Mouse (Mus musculus): ENCODE measurements around the gene Crtc1.

Crtc1 gene

GRCm38 (mm10) chr8:70352657-70353151 lies 86.7 kb downstream of the Crtc1 start:
- peak in 1 of 2 experiments; percentile 87 for DNase-seq (ENCODE audit: inconsistent age in 2 of 2, low spot score in 1 of 2)

DNA sequence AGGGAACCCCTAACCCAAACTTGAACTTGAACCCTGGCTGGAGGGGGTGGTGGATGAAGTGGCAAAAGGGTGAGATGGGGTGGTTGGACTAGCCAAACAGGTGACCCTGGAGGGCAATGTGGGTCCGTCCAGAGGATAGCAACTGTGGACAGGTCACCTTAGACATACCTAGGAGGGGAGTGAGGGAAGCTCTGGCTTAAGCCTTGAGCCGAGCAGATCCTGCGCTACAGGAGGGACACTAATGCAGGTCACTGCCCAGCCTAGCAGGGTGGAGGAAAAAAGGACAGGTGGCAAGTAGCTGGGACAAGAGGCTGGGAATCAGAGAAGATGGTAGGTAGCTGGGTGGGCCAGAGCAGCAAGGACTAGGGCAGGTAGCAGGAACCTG lies 87.4 kb downstream of the Crtc1 start:
- DNase-seq (ENCODE audit: inconsistent age in 2 of 2, low spot score in 1 of 2): peak in 1 of 2 experiments; percentile 39

- DNase-seq (ENCODE audit: inconsistent age in 2 of 2, low spot score in 1 of 2): peak; percentile 36 to 78
These were observed 88.1 kb downstream of the Crtc1 start for GRCm38 (mm10) chr8:70351035-70351999.

DNA sequence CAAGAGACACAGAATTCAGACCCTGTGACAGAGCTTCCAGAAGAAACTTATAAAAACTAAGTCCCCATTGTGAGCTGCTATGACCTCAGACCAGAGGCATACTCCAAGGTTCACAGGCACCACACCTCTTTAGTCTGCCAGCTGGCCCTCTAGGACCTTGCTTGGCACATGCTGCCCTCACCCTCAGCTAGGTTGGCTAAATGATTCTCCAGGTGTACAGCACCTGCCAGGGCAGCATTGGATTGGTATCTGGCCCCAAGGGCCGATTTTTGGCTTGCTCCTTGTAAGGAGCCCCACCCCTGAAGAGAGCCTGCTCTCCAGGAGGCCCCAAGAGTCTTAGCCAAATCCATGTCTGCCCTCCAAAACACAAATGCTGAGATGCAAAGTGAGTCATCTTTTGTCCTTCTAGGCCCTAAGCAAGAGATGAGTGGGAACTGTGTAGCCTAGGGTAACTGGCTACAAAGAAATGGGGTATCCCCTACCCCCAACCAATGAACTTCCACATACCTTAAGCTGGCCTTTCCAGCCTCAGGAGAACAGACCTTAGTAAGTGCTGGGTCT lies 91.4 kb downstream of the Crtc1 start:
- DNase-seq (ENCODE audit: inconsistent age in 2 of 2, low spot score in 1 of 2): peak in 1 of 2 experiments; percentile 71

DNA sequence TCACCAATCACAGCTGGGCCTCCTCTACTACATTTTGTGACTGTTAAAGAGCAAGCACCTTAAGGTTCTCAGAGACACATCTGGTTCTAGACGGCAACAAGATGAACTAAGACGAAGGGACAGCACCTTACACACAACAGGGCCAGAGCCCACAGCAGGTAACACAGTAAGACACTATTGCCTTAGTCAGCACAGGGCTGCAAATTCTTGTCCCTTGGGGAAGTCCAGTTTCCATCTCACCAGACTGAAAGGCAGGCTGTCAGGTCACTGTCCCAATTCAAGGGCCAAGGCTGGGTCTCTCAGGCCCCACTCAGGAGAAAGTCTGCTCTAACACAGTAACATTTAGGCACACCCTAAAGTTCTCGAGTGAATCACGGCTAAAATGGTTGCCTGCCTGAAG lies 91.9 kb downstream of the Crtc1 start:
- no peak for DNase-seq (ENCODE audit: inconsistent age in 2 of 2, low spot score in 1 of 2)

GRCm38 (mm10) chr8:70344279-70344678 lies 95.1 kb downstream of the Crtc1 start:
- peak; percentile 56 to 63 for DNase-seq (ENCODE audit: inconsistent age in 2 of 2, low spot score in 1 of 2)

- peak in 1 of 2 experiments; percentile 73 for DNase-seq (ENCODE audit: inconsistent age in 2 of 2, low spot score in 1 of 2)
These were observed 95.7 kb downstream of the Crtc1 start for GRCm38 (mm10) chr8:70343696-70344095.

DNA sequence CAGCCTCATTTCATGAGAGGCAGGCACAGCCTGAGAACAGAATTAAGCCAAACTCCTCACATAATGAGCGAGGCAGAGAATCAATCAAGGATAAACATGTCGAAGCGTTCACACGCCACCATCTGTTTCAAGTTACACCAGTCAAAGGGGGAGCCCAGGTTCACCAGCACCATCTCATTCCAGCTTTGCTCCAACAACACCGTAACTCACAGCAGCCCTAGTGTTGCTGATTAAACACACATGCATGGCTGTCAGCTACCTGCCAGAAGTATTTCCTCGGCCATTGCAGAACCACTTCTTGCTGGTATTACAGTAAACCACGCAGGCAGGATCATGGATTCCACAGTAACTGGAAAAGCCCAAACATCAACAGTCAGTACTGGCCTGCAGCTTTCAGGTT lies 96.3 kb downstream of the Crtc1 start:
- DNase-seq (ENCODE audit: inconsistent age in 2 of 2, low spot score in 1 of 2): no peak

- no peak for DNase-seq (ENCODE audit: inconsistent age in 2 of 2, low spot score in 1 of 2)
These were observed 97.4 kb downstream of the Crtc1 start for GRCm38 (mm10) chr8:70342007-70342406.

GRCm38 (mm10) chr8:70340659-70341058 lies 98.7 kb downstream of the Crtc1 start:
- no peak for DNase-seq (ENCODE audit: inconsistent age in 2 of 2, low spot score in 1 of 2)

- DNase-seq (ENCODE audit: inconsistent age in 2 of 2, low spot score in 1 of 2): no peak
These were observed 100.4 kb downstream of the Crtc1 start for GRCm38 (mm10) chr8:70338931-70339330.

DNA sequence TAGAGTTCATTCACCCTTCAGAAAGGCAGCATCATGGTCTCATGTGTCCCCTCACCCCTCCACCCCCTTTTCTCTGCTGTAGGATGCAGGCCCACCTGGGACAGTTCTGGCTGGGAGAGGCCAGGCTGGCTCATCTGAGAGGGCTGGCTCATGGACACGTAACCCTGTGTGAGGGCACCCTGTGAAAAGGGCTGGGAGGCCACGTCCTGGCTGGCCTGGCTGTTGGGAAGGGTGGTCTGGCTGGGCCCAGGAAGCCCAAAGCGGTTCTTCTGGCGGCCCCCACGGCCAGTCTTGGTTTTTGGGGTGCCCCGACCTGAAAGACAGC lies 106.5 kb downstream of the Crtc1 start:
- no peak for DNase-seq (ENCODE audit: inconsistent age in 2 of 2, low spot score in 1 of 2)

Data from adrenal gland, adult (tissue).